Mouse (Mus musculus) liver, embryonic 18 days (tissue): ENCODE results near the gene Gm21996. TPM values are rescaled to one million over a fixed set of nuclear protein-coding genes. Genes with fewer than 3 reads are reported as not detected.

Experiments used
- polyA plus RNA-seq: library from polyadenylated mRNA; depleted of rRNA; stranded (reverse); fragments of >200 nt; gene quantifications from 2 replicates; pipeline ENCODE4 v1.2.3, GENCODE M21; 2012; rRNA removed

Gene Gm21996
- polyA plus RNA-seq = not detected in 2 replicates

GRCm38 (mm10) chrY:89745432-89745831 lies at the start of gene Gm21996:
Gene Gm21996, minus strand, starts transcription at chrY:89745532.

